ENCODE assay signal across 14 mouse cellular contexts in genomic region chr7:143938647-143939046, GRCm38 (mm10).
A peak's percentile ranks its signal among the peaks of the same experiment; 100 is the strongest.
DNase-seq lines count a peak whose midpoint lies in the region; ATAC-seq lines count a peak whose summit lies in the region.
"Had no signal": no experiment of that assay in that cellular context is flagged by ENCODE, and none has a peak within 500 bp of the region (broad histone marks: within the 10 kb centered on the region; RNA-seq: fewer than 3 reads in every experiment).

No protein-coding gene starts in this region.

- DNase-seq in forebrain, embryonic 14.5 days (ENCODE audit: low spot score), result peak; percentile 34
- peak; percentile 17 for DNase-seq in right cerebral cortex, postnatal 25 days
- DNase-seq in right cerebral cortex, postnatal 4 days, result no peak
- DNase-seq in layer of hippocampus, adult 18-20 months (ENCODE audit: low spot score in 2 of 2), result peak; percentile 10 to 47
- no peak for DNase-seq in gastrocnemius, postnatal 36 days
- no peak for DNase-seq in gastrocnemius, adult 8-10 months (ENCODE audit: low spot score in 2 of 2)
- no peak for DNase-seq in lung, postnatal 14 days
- DNase-seq: adrenal gland, postnatal 10 days; heart, adult 11 months; heart, postnatal 14 days; thymus, adult 2 months had no signal

- WGBS in forebrain, embryonic 14.5 days, result 22% methylated on average over 4 of the region's 4 CpGs
- WGBS in forebrain, embryonic 12.5 days, result 29% methylated on average over 4 of the region's 4 CpGs

- no peak overlapping the region for H3K9ac ChIP-seq in forebrain, embryonic 14.5 days (ENCODE audit: low read length)
- H3K9ac ChIP-seq in forebrain, embryonic 12.5 days, result no peak overlapping the region

- H3K27me3 ChIP-seq in forebrain, embryonic 14.5 days (replicated peaks; ENCODE audit: control insufficient read depth, insufficient read depth, low read length), result no peaks in the 10 kb centered on the region
- H3K27me3 ChIP-seq in forebrain, embryonic 12.5 days, result no peaks in the 10 kb centered on the region; the same call in 1 of the 2 replicates

- intact Hi-C loops in gastrocnemius, postnatal 36 days (cut with DNase I), result no loop called here

- no peak overlapping the region for H3K27ac ChIP-seq in forebrain, embryonic 14.5 days (ENCODE audit: low read depth, low read length)
- no peak overlapping the region for H3K27ac ChIP-seq in forebrain, embryonic 12.5 days
- H3K27ac ChIP-seq: limb, embryonic 10.5 days had no signal

- no peaks in the 10 kb centered on the region for H3K4me1 ChIP-seq in forebrain, embryonic 14.5 days (ENCODE audit: control insufficient read depth, insufficient read depth, low read length)
- no peaks in the 10 kb centered on the region; the same call in 1 of the 2 replicates for H3K4me1 ChIP-seq in forebrain, embryonic 12.5 days
- H3K4me1 ChIP-seq: limb, embryonic 10.5 days; megakaryocyte, embryonic 14.5 days had no signal

- no peak for ATAC-seq in forebrain, embryonic 14.5 days
- no peak for ATAC-seq in forebrain, embryonic 12.5 days (ENCODE audit: low FRiP score)

- no peaks in the 10 kb centered on the region for H3K9me3 ChIP-seq in forebrain, embryonic 14.5 days (replicated peaks; ENCODE audit: control insufficient read depth, low read length)
- H3K9me3 ChIP-seq in forebrain, embryonic 12.5 days, result no peaks in the 10 kb centered on the region
- H3K9me3 ChIP-seq: limb, embryonic 10.5 days; megakaryocyte, embryonic 14.5 days had no signal

- H3K4me2 ChIP-seq in forebrain, embryonic 14.5 days (ENCODE audit: low read length), result no peak overlapping the region
- no peak overlapping the region for H3K4me2 ChIP-seq in forebrain, embryonic 12.5 days

- no peaks in the 10 kb centered on the region for H3K36me3 ChIP-seq in forebrain, embryonic 14.5 days (ENCODE audit: control insufficient read depth, insufficient read depth, low read length)
- H3K36me3 ChIP-seq in forebrain, embryonic 12.5 days (replicated peaks), result no peaks in the 10 kb centered on the region
- H3K36me3 ChIP-seq: limb, embryonic 10.5 days had no signal

- no peak overlapping the region for H3K4me3 ChIP-seq in forebrain, embryonic 14.5 days (ENCODE audit: low read depth, low read length)
- no peak overlapping the region for H3K4me3 ChIP-seq in forebrain, embryonic 12.5 days (replicated peaks)
- H3K4me3 ChIP-seq: limb, embryonic 10.5 days; megakaryocyte, embryonic 14.5 days had no signal

Comparison
In these comparisons a context has a peak if more than half of its experiments do, and no peak if none do; other contexts are left out.
1. DNase-seq: peak in forebrain, embryonic 14.5 days (single experiment), right cerebral cortex, postnatal 25 days (single experiment) and layer of hippocampus, adult 18-20 months (2 of 2); none in right cerebral cortex, postnatal 4 days (single experiment), gastrocnemius, postnatal 36 days (0 of 2), gastrocnemius, adult 8-10 months (0 of 2) and lung, postnatal 14 days (single experiment).